Mouse (Mus musculus) olfactory bulb, adult 2 months (tissue): ENCODE measurements around the gene Qrsl1. TPM values are rescaled to one million over a fixed set of nuclear protein-coding genes. Genes with fewer than 3 reads are reported as not detected.
A peak's percentile ranks its signal among the peaks of the same experiment; 100 is the strongest.

ENCODE experiments used
- H3K27ac ChIP-seq: fragments of 200-500 bp; 2 replicates; pipeline ENCODE4 v1.5.1; 2012; ENCODE audit warnings: low read depth, low read length; ENCODE audit not compliant: insufficient read depth
- H3K4me1 ChIP-seq: fragments of 200-500 bp; 2 replicates; pipeline ENCODE4 v1.6.1; 2012; ENCODE audit warnings: low read length; ENCODE audit not compliant: control insufficient read depth, insufficient read depth
- H3K4me3 ChIP-seq: fragments of 200-500 bp; 2 replicates; pipeline ENCODE4 v1.5.1; 2012; ENCODE audit warnings: mild to moderate bottlenecking, low read depth, low read length, moderate library complexity; ENCODE audit not compliant: insufficient read depth
- CTCF ChIP-seq: fragments of 200-500 bp; IDR thresholded peaks from 2 replicates; pipeline ENCODE4 v1.5.1; 2012; ENCODE audit warnings: low read depth, mild to moderate bottlenecking, low read length, moderate library complexity; ENCODE audit not compliant: insufficient read depth
- POLR2A ChIP-seq: fragments of 200-500 bp; IDR thresholded peaks from 2 replicates; pipeline ENCODE4 v1.6.1; 2012; ENCODE audit warnings: mild to moderate bottlenecking, low read depth, low read length, moderate library complexity; ENCODE audit not compliant: insufficient read depth
- WGBS: fragments of 180-500 bp; shearing (Covaris S2); methylation state at CpG from one replicate; pipeline ENCODE4 v1.1.7; 2018; 5-methylcytosine and 5-hydroxymethylcytosine counted together
- polyA plus RNA-seq: library from polyadenylated mRNA; stranded (reverse); fragments of >200 nt; gene quantifications from 2 replicates; pipeline ENCODE4 v1.2.4, GENCODE M21; 2012; ENCODE audit warnings: low replicate concordance; ENCODE audit not compliant: missing spikeins, insufficient read depth, insufficient read length

Qrsl1 gene
- polyA plus RNA-seq, 1 experiment = not detected

DNA sequence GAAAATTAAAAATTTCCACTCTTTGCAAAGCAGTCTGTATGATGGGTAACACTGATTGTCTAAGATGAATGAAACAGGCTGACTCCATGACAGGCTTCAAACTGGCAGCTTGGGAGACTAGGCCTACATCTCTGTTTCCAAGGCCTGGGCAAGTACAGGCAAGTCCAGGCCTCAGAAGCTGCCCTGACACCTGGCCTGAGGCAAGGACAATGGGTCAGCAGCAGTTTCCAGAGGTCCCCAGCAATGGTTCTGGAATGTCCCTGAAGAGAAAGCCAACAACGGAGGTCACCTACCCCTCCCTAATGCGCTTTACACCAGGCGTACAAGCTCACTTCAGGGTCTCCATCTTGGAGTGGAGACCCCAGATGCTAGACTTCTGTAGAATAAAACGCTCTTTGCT, 8.6 kb downstream of the Qrsl1 start:
- Histone ChIP-seq H3K27ac (no peak overlapping the region), H3K4me1 (no peaks in the 10 kb centered on the region), H3K4me3 (no peak overlapping the region)
- 98% methylated on average over 4 of the region's 4 CpGs for WGBS
- TF ChIP-seq CTCF = no peak
- TF ChIP-seq POLR2A = no peak

GRCm38 (mm10) chr10:43888976-43889375, 12.6 kb downstream of the Qrsl1 start:
- Histone ChIP-seq H3K4me3 (no peak overlapping the region), H3K4me1 (no peaks in the 10 kb centered on the region), H3K27ac (no peak overlapping the region)
- WGBS = 93% methylated on average over 16 of the region's 16 CpGs
- no peak for TF ChIP-seq POLR2A
- TF ChIP-seq CTCF = no peak

GRCm38 (mm10) chr10:43887676-43888075, 13.9 kb downstream of the Qrsl1 start:
- no peaks in the 10 kb centered on the region for H3K4me1 ChIP-seq
- no peak overlapping the region for H3K4me3 ChIP-seq
- no peak overlapping the region for H3K27ac ChIP-seq
- 83% methylated on average over 9 of the region's 9 CpGs for WGBS
- no peak for TF ChIP-seq CTCF
- no peak for TF ChIP-seq POLR2A

DNA sequence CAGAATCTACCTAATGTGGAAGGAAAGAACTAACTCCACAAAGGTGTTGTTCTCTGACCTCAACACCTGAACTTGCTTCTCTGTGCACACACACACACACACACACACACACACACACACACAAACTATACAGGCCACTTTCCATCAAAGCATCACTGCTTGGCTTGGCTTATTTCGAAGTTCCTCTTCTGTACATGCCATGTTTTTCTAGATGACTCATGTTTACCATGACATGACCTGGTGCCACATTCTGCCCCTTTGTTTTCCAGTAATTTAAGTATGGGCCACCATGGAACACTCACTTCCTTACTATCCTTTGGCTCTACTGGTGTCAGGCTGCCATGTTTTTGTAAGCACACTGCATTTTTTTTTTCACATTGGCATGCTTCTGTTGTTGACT, 30.1 kb downstream of the Qrsl1 start:
- TF ChIP-seq CTCF (no peak), POLR2A (no peak)
- 100% methylated on average over 1 of the region's 1 CpGs for WGBS
- Histone ChIP-seq H3K4me3 (no peak overlapping the region), H3K4me1 (no peaks in the 10 kb centered on the region), H3K27ac (no peak overlapping the region)

- no peaks in the 10 kb centered on the region for H3K4me1 ChIP-seq
- H3K27ac ChIP-seq = no peak overlapping the region
- peak; percentile 45; the same call in 1 of the 2 replicates for TF ChIP-seq CTCF
- TF ChIP-seq POLR2A = no peak
- no peak overlapping the region for H3K4me3 ChIP-seq
- 63% methylated on average over 10 of the region's 10 CpGs for WGBS
These were observed 30.8 kb downstream of the Qrsl1 start for GRCm38 (mm10) chr10:43870752-43871151.

DNA sequence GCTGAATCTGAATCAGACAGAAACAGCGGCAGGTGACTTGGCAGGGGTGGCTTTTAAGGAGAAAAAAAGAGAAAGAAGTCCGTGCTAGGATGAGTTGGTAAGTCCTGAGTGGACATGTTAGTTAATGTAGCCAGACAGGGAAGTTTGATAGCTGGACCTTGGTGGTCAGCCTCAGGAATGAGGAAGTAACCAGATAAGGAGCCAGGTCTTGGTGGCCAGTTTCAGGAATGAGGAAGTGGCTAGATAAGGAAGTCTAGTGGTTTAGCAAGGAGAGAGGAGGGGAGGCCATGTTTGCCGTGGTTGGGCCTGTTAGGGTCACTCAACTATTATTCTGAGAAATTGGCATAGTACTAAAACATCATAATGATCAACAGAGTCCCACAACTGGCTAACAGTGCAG, 45.2 kb downstream of the Qrsl1 start:
- Histone ChIP-seq H3K4me3 (no peak overlapping the region), H3K4me1 (no peaks in the 10 kb centered on the region), H3K27ac (no peak overlapping the region)
- no peak for TF ChIP-seq POLR2A
- no peak for TF ChIP-seq CTCF
- WGBS = 80% methylated on average over 3 of the region's 3 CpGs

DNA sequence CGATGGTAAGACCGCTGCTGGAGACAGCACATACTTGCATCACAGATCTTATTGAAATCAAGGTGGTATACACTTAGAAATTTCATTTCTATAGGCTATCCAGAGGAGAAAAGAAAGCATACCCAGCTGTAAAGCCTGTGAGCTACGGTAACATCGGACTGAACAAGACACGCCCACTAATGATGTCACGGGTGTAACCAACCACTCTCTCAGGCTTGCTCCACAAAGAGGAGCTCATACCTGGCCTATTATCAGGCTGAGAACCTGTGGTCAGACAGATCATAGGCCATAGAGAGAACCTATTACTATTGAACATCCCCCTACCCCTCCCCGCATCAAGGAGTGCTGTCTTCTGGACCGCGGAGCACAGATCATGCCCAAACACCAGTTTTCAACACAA, 45.6 kb downstream of the Qrsl1 start:
- Histone ChIP-seq H3K4me1 (no peaks in the 10 kb centered on the region), H3K4me3 (no peak overlapping the region), H3K27ac (no peak overlapping the region)
- TF ChIP-seq CTCF (no peak), POLR2A (no peak)
- WGBS = 91% methylated on average over 9 of the region's 9 CpGs

DNA sequence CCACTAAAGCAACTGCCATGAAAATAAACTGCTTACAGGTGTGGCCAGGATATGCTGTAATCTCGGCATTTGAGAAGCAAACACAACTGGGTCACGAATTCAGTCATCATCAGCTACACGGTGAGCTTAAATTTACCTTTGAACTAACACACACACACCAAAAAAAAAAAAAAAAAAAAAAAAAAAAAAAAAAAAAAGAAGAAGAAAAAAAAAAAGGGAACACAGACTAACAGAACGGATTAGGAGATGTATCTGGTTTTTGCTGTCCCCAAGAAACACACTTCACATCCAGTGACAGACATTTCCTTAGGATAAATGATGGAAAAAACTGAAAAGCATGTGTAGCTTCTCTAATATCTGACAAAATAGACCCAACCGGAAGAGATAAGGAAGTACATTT, 49.6 kb downstream of the Qrsl1 start:
- WGBS = 87% methylated on average over 5 of the region's 5 CpGs
- TF ChIP-seq CTCF = no peak
- no peak for TF ChIP-seq POLR2A
- Histone ChIP-seq H3K4me3 (no peak overlapping the region), H3K4me1 (no peaks in the 10 kb centered on the region), H3K27ac (no peak overlapping the region)

DNA sequence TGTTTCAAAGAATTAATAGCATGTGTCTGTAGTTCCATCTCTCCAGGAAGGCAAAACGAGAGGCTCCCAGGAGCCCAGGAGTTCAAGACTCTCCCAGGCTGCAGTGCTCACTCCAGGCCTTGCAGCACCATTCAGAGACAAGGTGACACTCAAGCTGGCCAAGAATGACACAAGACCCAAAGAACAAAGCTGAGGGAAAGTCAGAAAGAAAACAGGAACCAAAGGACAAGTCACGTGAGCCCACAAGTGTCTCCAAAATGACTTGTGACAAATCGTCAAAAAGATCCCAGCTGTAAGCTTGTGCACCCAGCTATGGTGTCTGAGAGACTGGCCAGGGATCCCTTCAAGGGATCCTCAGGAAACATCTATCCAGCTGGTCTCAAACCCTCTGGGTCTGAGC, 52.1 kb downstream of the Qrsl1 start:
- Histone ChIP-seq H3K4me1 (no peaks in the 10 kb centered on the region), H3K4me3 (no peak overlapping the region), H3K27ac (no peak overlapping the region)
- no peak for TF ChIP-seq CTCF
- TF ChIP-seq POLR2A = no peak
- WGBS = 85% methylated on average over 3 of the region's 3 CpGs

DNA sequence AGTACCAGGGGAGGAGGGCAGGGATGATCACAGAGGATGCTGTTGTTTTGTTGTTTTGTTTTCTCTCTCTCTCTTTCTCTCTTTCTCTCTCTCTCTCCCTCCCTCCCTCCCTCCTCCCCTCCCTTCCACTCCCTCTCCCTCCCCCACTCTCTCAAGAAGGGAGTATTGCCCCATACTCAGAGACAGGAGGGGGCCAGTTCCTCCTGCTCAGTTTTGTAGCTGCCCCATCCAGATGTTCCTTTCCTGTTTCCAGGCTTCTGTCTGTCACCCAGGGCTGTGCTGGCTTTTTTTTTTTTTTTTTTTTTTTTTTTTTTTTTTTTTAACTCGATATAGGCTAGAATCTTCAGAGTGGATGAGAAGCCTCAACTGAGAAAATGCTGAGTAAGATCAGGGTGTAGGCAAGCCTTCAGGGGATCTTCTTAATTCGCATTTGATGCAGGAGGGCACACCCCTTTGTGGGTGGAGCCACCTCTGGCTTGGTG, 55.4 kb downstream of the Qrsl1 start:
- Histone ChIP-seq H3K4me1 (no peaks in the 10 kb centered on the region), H3K4me3 (no peak overlapping the region), H3K27ac (no peak overlapping the region)
- no peak for TF ChIP-seq CTCF
- TF ChIP-seq POLR2A = no peak
- 78% methylated on average over 2 of the region's 2 CpGs for WGBS
